Mouse (Mus musculus): ENCODE measurements around the gene Zfp933.

GRCm38 (mm10) chr4:147824389-147824788 is 23.8 kb downstream of the Zfp933 start:
- TF ChIP-seq CTCF (IDR thresholded peaks at IDR 0.05; ENCODE audit: control insufficient read depth, insufficient read depth, low read length) (no peak), POLR2A (IDR thresholded peaks at IDR 0.05; ENCODE audit: borderline replicate concordance, control insufficient read depth, low read depth, low read length) (no peak)

Data from bone marrow, adult 2 months (tissue).